Mouse (Mus musculus) hindbrain, postnatal 0 days (tissue): ENCODE data around the gene Mif. TPM values are rescaled to one million over a fixed set of nuclear protein-coding genes. Genes with fewer than 3 reads are reported as not detected.
A peak's percentile ranks its signal among the peaks of the same experiment; 100 is the strongest.
"Not testable (repeated sequence)": the region's sequence is repeated elsewhere in the genome, so short reads cannot be mapped to it uniquely, and the experiment has no call there.

ENCODE experiments used
- ATAC-seq: fragments of 200-750 bp; cut with Nextera tagmentation; 2 replicates; pipeline ENCODE4 v1.8.0; 2017; ENCODE audit warnings: mild to moderate bottlenecking, moderate TSS enrichment, moderate library complexity
- DNase-seq: peaks from one replicate; pipeline ENCODE4 v3.0.0-alpha.2; 2015; ENCODE audit warnings: low spot score
- H3K27ac ChIP-seq: fragments of 300-500 bp; sonication (generic); 2 replicates; pipeline ENCODE4 v1.5.1; 2014; ENCODE audit warnings: mild to moderate bottlenecking
- H3K27me3 ChIP-seq: fragments of 300-500 bp; sonication (generic); 2 replicates; pipeline ENCODE4 v1.6.1; 2014; ENCODE audit warnings: low read length, mixed read lengths; ENCODE audit not compliant: insufficient read depth
- H3K36me3 ChIP-seq: fragments of 300-500 bp; sonication (generic); 2 replicates; pipeline ENCODE4 v1.6.1; 2014; ENCODE audit warnings: low read length, mixed read lengths; ENCODE audit not compliant: insufficient read depth
- H3K4me1 ChIP-seq: fragments of 300-500 bp; sonication (generic); 2 replicates; pipeline ENCODE4 v1.6.1; 2014; ENCODE audit warnings: antibody characterized with exemption, low read length, mixed read lengths; ENCODE audit not compliant: insufficient read depth
- H3K4me2 ChIP-seq: fragments of 300-500 bp; sonication (generic); 2 replicates; pipeline ENCODE4 v1.6.1; 2014; ENCODE audit warnings: low read depth, mild to moderate bottlenecking, low read length, moderate library complexity, mixed read lengths
- H3K4me3 ChIP-seq: fragments of 300-500 bp; sonication (generic); 2 replicates; pipeline ENCODE4 v1.5.1; 2014; ENCODE audit warnings: low read length
- H3K9ac ChIP-seq: fragments of 300-500 bp; sonication (generic); replicated peaks from 2 replicates; pipeline ENCODE4 v1.6.1; 2014; ENCODE audit warnings: mild to moderate bottlenecking, low read length, moderate library complexity, mixed read lengths
- H3K9me3 ChIP-seq: fragments of 300-500 bp; sonication (generic); 2 replicates; pipeline ENCODE4 v1.6.1; 2016; ENCODE audit warnings: low read length, mixed read lengths
- CTCF ChIP-seq: IDR thresholded peaks from 2 replicates; pipeline ENCODE4 v1.5.1; 2016; ENCODE audit warnings: antibody characterized with exemption, control low read depth, low read depth
- WGBS: fragments of 180-500 bp; shearing (Covaris S2); extraction: QIAGEN DNeasy Blood & Tissue Kit; methylation state at CpG from one replicate; pipeline ENCODE4 v1.1.7; 2014; 5-methylcytosine and 5-hydroxymethylcytosine counted together
- polyA plus RNA-seq: library from polyadenylated mRNA; unstranded; fragments of >200 nt; fragmentation: Nextera tagmentation; extraction: Ambion mirVana; gene quantifications from 2 replicates; pipeline ENCODE4 v1.2.1, GENCODE M21; 2015
- total RNA-seq: library from RNA; depleted of rRNA; stranded (reverse); fragments of >200 nt; gene quantifications from 2 replicates; pipeline ENCODE4 v1.2.3, GENCODE M21; 2014

Mif gene
- total and polyA plus RNA-seq, 2 experiments from 2014 or later: 1,072 to 1,891 TPM

GRCm38 (mm10) chr10:75852539-75853125, 7.4 kb downstream of the Mif start:
- H3K9ac ChIP-seq: no peak overlapping the region
- no peak overlapping the region for H3K4me3 ChIP-seq
- H3K4me2 ChIP-seq: no peak overlapping the region
- WGBS: 96% methylated on average over 12 of the region's 12 CpGs
- H3K4me1 ChIP-seq: peaks cover 8% of the 10 kb centered on the region
- no peak for TF ChIP-seq CTCF
- DNase-seq: no peak
- H3K9me3 ChIP-seq: no peaks in the 10 kb centered on the region
- H3K27ac ChIP-seq: no peak overlapping the region
- no peaks in the 10 kb centered on the region for H3K27me3 ChIP-seq
- peaks cover 5% of the 10 kb centered on the region for H3K36me3 ChIP-seq
- no peak for ATAC-seq

GRCm38 (mm10) chr10:75851681-75852080, 8.4 kb downstream of the Mif start:
- 30% methylated on average over 3 of the region's 3 CpGs for WGBS
- Histone ChIP-seq H3K4me2 (no peak overlapping the region), H3K4me3 (no peak overlapping the region), H3K27me3 (no peaks in the 10 kb centered on the region), H3K9me3 (no peaks in the 10 kb centered on the region), H3K27ac (no peak overlapping the region), H3K36me3 (no peaks in the 10 kb centered on the region), H3K9ac (no peak overlapping the region), H3K4me1 (peaks cover 8% of the 10 kb centered on the region)
- DNase-seq (no peak), ATAC-seq (no peak)
- TF ChIP-seq CTCF: no peak

DNA sequence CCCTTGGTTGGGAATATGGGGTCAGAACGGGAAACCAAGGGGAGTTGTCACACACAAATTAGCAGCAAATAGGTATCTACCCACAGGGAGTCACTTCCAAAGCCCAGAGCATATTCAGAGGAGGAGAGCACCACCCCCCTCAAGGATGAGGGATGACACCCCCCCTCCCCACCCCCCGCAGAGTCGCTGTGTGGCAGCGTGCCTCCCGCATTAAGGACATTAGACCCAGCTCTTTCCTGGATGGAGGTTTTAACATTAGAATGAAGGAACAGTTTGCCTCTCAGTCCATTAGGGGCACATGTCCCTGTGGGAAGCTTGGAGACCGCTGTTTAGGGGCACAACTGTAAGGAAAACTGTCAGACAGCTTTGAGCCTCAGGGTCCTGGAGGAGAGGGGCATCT, 9.0 kb downstream of the Mif start:
- 1% methylated on average over 6 of the region's 6 CpGs for whole genome bisulfite sequencing
- Histone ChIP-seq H3K4me3 (no peak overlapping the region), H3K27ac (no peak overlapping the region), H3K27me3 (no peaks in the 10 kb centered on the region), H3K4me1 (peaks cover 8% of the 10 kb centered on the region), H3K36me3 (no peaks in the 10 kb centered on the region), H3K9ac (no peak overlapping the region), H3K9me3 (no peaks in the 10 kb centered on the region), H3K4me2 (no peak overlapping the region)
- no peak for DNase-seq
- ATAC-seq: no peak
- TF ChIP-seq CTCF: peak; percentile 22

GRCm38 (mm10) chr10:75848382-75848781, 11.7 kb downstream of the Mif start:
- H3K36me3 ChIP-seq: no peaks in the 10 kb centered on the region
- DNase-seq (no peak), ATAC-seq (no peak)
- no peak overlapping the region for H3K4me3 ChIP-seq
- H3K4me1 ChIP-seq: peaks cover 8% of the 10 kb centered on the region
- no peaks in the 10 kb centered on the region for H3K27me3 ChIP-seq
- H3K9me3 ChIP-seq: no peaks in the 10 kb centered on the region
- no peak overlapping the region for H3K4me2 ChIP-seq
- H3K27ac ChIP-seq: no peak overlapping the region
- 19% methylated on average over 3 of the region's 3 CpGs for WGBS
- no peak for TF ChIP-seq CTCF
- no peak overlapping the region for H3K9ac ChIP-seq

DNA sequence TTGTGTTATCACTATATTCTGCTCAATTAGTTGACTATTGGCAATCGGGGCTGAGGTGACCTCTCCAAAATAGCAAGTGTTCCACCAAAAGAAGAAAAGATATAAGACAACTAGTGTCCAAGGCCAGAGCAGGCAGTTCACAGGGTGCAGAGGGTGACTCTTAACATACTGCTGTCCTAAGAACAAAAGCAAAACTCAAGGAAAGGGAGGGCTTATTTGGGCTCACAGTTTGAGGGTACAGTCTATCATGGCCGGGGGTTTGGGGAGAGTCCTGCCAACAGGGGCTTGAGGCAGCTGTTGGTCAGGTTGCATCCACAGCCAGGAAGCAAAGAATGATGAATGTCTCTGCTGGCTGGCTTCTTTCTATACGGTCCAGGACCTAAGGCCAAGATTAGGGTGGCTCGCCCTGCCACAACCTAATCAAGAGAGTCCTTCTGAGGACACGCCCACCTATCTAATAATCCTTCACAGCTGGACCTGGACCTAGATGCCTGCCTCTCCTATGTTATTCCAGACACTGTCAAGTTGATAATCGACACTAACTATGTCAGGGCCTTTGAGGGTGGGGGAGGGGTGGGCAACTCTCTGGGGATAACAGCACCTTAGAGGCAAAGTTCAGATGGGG, 14.6 kb downstream of the Mif start:
- Histone ChIP-seq H3K4me2 (no peak overlapping the region), H3K9me3 (no peaks in the 10 kb centered on the region), H3K27me3 (no peaks in the 10 kb centered on the region), H3K9ac (no peak overlapping the region), H3K4me1 (no peaks in the 10 kb centered on the region), H3K4me3 (no peak overlapping the region), H3K36me3 (no peaks in the 10 kb centered on the region), H3K27ac (no peak overlapping the region)
- 85% methylated on average over 6 of the region's 6 CpGs for WGBS
- DNase-seq (no peak), ATAC-seq (no peak)
- no peak for TF ChIP-seq CTCF

- Histone ChIP-seq H3K9ac (no peak overlapping the region), H3K4me1 (no peaks in the 10 kb centered on the region), H3K9me3 (no peaks in the 10 kb centered on the region), H3K27me3 (no peaks in the 10 kb centered on the region), H3K36me3 (no peaks in the 10 kb centered on the region), H3K27ac (no peak overlapping the region), H3K4me2 (no peak overlapping the region), H3K4me3 (no peak overlapping the region)
- no peak for ATAC-seq
- no peak for DNase-seq
- 61% methylated on average over 1 of the region's 1 CpGs for WGBS
- no peak for TF ChIP-seq CTCF
Measured at GRCm38 (mm10) chr10:75844800-75845199, 15.2 kb downstream of the Mif start.

GRCm38 (mm10) chr10:75843898-75844297, 16.1 kb downstream of the Mif start:
- WGBS: 83% methylated on average over 6 of the region's 6 CpGs
- not testable (repeated sequence) for H3K9ac ChIP-seq, H3K36me3 ChIP-seq, DNase-seq, H3K4me3 ChIP-seq, H3K4me1 ChIP-seq, H3K27me3 ChIP-seq, ATAC-seq, H3K4me2 ChIP-seq, H3K9me3 ChIP-seq, H3K27ac ChIP-seq
